Mouse (Mus musculus): Measurements from ENCODE around the gene Mien1. TPM values are rescaled to one million over a fixed set of nuclear protein-coding genes. Genes with fewer than 3 reads are reported as not detected.

Gene Mien1
- polyA plus RNA-seq, 1 experiment from 2014 or later, result 265 TPM

DNA sequence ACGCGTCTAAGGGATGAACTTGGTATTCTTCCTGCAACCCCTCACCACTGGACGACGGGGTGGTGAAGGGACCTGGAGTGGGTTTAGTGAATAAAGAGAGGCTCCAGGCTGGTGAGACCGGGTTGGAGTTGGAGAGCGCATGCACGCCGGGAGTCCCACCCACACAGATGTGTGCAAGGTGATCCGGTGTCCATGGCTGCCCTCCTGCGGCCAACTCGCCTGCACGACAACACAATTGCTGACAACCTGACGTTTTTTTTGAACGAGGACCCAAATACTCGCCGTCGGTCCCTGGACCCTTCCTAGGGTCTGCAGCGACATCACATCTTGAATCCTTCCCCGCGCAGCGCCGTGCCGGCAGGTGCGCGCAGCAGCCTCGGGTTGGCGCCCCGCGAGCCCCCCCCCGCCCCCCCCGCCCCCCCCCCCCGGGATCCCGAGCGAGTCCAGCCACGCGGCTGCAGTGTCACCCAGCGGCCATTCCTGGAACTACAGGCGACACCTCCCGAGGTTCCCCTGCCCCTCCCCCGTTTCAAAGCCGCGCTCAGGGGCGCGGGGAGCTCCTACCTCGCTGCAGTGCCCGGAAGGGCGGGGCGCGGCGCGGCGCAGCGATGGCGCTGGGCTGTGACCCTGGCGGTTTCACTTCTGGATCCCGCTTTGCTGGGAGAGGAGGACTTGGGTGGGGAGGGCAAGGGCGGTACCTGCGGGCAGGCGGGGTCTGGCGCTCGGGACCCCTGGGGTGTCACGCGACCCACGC lies 18.8 kb upstream of the Mien1 start:
- H3K27ac ChIP-seq (replicated peaks), result peak overlapping the region; percentile 78
- ATAC-seq (ENCODE audit: low read depth), result peak; percentile 90
- WGBS, result under 1% methylated on average over 56 of the region's 64 CpGs

DNA sequence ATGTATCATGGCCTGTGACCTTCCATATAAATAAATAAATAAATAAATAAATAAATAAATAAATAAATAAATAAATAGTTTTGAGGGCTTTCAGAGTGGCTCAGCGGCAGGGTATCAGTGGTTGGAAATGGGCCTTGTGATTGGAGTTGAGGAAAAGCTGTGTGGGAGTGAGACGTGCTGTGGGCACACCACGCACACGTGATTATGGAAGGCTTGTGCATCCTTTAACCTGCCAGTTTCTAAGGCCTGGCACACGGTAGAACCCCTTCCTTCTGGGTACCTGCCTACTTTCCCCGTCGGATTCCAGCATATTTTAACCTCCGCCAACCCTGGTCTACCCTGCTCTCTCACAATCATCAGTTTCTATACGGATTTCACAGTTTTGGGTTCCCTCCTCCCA lies 18.2 kb upstream of the Mien1 start:
- peak overlapping the region; percentile 67 for H3K4me2 ChIP-seq
- no peaks in the 10 kb centered on the region for H3K36me3 ChIP-seq
- 34% methylated on average over 9 of the region's 9 CpGs for WGBS
- H3K9me3 ChIP-seq, result no peaks in the 10 kb centered on the region
- H3K4me1 ChIP-seq (replicated peaks), result peaks cover 11% of the 10 kb centered on the region
- H3K4me3 ChIP-seq, result peak overlapping the region; percentile 49
- peak overlapping the region; percentile 71 for H3K9ac ChIP-seq
- H3K27me3 ChIP-seq, result peaks cover 41% of the 10 kb centered on the region
- ATAC-seq (ENCODE audit: low read depth), result peak; percentile 45
- H3K27ac ChIP-seq (replicated peaks), result peak overlapping the region; percentile 78

More for the DNA sequence above, 18.8 kb upstream of the Mien1 start:
- no peaks in the 10 kb centered on the region for H3K36me3 ChIP-seq
- H3K9me3 ChIP-seq, result no peaks in the 10 kb centered on the region
- peak overlapping the region; percentile 49 for H3K4me3 ChIP-seq
- peak overlapping the region; percentile 71 for H3K9ac ChIP-seq
- peaks cover 11% of the 10 kb centered on the region for H3K4me1 ChIP-seq (replicated peaks)
- H3K27me3 ChIP-seq, result peaks cover 45% of the 10 kb centered on the region
- H3K4me2 ChIP-seq, result peak overlapping the region; percentile 67

DNA sequence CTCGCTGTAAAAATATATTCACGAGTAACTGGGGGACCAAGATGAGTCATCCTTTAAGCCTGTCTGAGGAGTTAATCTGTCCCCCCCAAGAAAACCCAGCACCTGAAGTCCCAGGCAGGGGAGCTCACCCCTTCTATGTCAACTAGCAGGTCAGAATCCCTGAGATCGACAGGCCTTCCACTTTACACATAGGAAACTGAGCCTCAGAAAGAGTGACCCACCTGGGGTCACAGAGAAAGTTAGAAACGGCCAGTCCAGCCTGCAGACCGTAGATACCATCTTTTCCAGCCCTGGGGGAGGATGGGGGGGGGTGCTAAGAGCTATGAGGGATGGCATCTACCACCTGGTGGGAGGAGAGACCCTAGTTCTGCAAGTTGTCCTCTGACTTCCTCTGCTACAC lies 17.8 kb upstream of the Mien1 start:
- Histone ChIP-seq H3K27ac (replicated peaks) (no peak overlapping the region), H3K4me2 (peak overlapping the region; percentile 67)
- WGBS, result 85% methylated on average over 5 of the region's 5 CpGs

DNA sequence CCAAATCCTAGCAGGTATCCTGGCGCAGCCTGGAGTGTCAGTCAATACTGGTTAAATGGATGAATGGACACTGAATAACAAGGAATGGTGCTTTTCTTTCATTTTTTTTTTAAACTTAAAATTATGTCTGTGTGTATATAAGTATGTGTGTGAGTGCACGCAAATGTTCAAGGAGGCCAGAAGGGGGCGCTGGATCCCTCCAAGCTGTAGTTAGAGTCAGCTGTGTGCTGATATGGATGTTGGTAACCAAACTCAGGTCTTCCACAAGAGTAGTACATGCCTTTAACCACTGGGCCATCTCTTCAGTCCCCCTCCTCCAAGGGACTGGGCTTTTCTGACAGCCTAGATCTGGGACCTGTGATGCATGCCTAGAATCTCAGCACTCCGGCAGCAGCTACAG lies 16.7 kb upstream of the Mien1 start:
- WGBS, result 82% methylated on average over 4 of the region's 4 CpGs
- Histone ChIP-seq H3K4me1 (replicated peaks) (peaks cover 11% of the 10 kb centered on the region), H3K4me2 (no peak overlapping the region), H3K4me3 (no peak overlapping the region), H3K9me3 (no peaks in the 10 kb centered on the region), H3K36me3 (no peaks in the 10 kb centered on the region), H3K27me3 (peaks cover 28% of the 10 kb centered on the region), H3K9ac (no peak overlapping the region), H3K27ac (replicated peaks) (no peak overlapping the region)
- ATAC-seq (ENCODE audit: low read depth), result no peak

More for the DNA sequence above, 17.8 kb upstream of the Mien1 start:
- H3K9ac ChIP-seq, result no peak overlapping the region
- no peak for ATAC-seq (ENCODE audit: low read depth)
- no peaks in the 10 kb centered on the region for H3K36me3 ChIP-seq
- H3K27me3 ChIP-seq, result peaks cover 37% of the 10 kb centered on the region
- H3K9me3 ChIP-seq, result no peaks in the 10 kb centered on the region
- H3K4me1 ChIP-seq (replicated peaks), result peaks cover 11% of the 10 kb centered on the region
- no peak overlapping the region for H3K4me3 ChIP-seq

DNA sequence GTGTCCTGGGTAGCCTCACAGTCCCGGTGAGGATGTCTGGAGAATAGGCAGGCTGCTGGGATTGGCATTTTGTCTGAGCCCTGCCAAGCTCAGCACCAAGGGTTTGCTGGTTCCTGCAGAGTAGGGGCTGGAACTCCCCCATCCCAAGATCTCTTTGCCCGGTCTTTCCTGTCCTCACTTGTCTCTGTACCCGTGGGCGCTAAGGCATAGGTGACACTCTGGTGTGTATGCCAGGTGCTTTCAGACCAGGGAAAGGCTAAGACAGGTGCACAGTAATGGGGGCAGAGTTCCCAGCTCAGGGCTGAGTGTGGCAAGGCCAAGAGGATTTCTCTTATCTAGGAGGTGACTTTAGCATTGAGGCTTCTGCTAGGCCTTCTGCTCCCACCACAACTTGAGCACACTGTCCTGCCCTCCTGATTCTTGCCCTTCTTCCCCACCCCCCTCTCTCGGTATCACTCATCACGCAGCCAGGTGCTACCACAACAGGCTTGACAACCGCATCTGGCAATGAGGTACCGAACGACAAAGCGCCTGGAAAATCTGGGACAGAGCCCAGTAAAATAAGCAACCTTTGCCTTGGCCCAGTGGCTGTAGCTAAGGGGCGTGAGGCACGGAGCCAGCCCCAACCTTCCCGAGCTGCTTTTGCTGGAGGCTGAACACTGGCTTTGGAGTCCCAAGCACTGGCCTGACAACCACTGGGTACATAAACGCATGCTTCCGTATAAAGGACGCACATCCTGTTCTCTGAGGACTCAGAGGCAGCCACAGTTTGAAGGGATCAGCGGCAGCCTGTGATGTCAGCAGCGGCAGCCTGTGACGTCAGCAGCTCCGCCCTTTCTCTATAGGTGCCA lies 11.4 kb upstream of the Mien1 start:
- Histone ChIP-seq H3K9ac (no peak overlapping the region), H3K27ac (replicated peaks) (no peak overlapping the region), H3K9me3 (no peaks in the 10 kb centered on the region), H3K4me2 (no peak overlapping the region), H3K36me3 (no peaks in the 10 kb centered on the region), H3K27me3 (peaks cover 45% of the 10 kb centered on the region), H3K4me1 (replicated peaks) (peaks cover 14% of the 10 kb centered on the region; the same call in 1 of the 2 replicates), H3K4me3 (no peak overlapping the region)
- ATAC-seq (ENCODE audit: low read depth), result no peak
- WGBS, result 86% methylated on average over 20 of the region's 20 CpGs

DNA sequence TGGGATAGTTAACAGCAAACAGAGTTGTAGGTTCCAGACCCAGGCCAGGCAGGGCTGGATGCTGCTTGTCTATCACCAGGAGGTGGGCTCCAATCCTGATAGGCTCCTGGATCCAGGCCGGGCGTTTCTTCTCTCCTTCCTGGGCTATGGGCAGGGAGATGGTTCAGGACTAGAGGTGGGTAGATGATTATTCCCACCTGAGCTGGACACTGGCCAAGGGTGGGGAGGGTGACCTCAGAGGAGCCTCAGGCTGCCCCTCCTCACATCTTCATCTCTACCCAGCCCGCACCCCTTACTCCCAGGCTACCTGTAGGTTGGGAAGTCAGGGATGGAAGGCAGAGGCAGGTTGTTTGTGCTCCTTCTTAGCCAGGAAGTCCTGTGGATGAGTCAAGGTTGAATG lies 10.6 kb upstream of the Mien1 start:
- no peak for ATAC-seq (ENCODE audit: low read depth)
- H3K27me3 ChIP-seq, result peaks cover 47% of the 10 kb centered on the region
- no peak overlapping the region for H3K27ac ChIP-seq (replicated peaks)
- H3K36me3 ChIP-seq, result no peaks in the 10 kb centered on the region
- no peak overlapping the region for H3K4me3 ChIP-seq
- 82% methylated on average over 3 of the region's 3 CpGs for WGBS
- H3K4me2 ChIP-seq, result no peak overlapping the region
- no peak overlapping the region for H3K9ac ChIP-seq
- no peaks in the 10 kb centered on the region for H3K9me3 ChIP-seq
- peaks cover 14% of the 10 kb centered on the region; the same call in 1 of the 2 replicates for H3K4me1 ChIP-seq (replicated peaks)

DNA sequence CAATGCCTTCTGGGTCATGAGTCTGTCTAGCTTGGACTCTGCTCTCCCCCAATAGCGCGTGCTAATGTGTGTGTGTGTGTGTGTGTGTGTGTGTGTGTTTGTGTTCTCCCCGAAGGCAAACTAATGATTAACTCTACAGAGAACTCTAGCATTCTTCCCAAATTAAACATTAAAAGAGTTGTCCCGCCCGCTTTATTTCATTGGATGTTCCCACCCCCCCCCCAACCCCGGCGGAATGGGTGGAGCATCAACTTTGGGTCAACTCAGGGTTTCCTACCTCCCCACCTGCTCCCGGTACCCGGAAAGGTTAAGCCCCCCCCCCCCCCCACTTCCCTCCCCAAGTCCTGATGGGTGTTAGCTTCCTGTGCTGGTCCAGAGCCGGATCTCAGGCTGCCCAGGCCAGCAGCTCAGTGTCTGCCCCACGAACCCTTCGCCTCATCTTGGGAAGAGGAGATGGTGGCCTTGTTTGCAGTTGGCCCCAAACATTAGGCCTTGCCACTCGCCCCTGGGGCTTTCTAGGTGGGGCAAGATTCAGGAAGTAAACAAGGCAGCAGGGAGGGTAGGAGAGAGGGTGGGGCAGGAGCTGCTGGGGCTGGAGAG lies 9.5 kb upstream of the Mien1 start:
- Histone ChIP-seq H3K4me1 (replicated peaks) (peaks cover 14% of the 10 kb centered on the region; the same call in 1 of the 2 replicates), H3K4me3 (no peak overlapping the region), H3K9ac (no peak overlapping the region), H3K27me3 (peaks cover 47% of the 10 kb centered on the region), H3K4me2 (no peak overlapping the region), H3K36me3 (no peaks in the 10 kb centered on the region), H3K9me3 (no peaks in the 10 kb centered on the region), H3K27ac (replicated peaks) (no peak overlapping the region)
- ATAC-seq (ENCODE audit: low read depth), result no peak
- WGBS, result 34% methylated on average over 13 of the region's 13 CpGs

DNA sequence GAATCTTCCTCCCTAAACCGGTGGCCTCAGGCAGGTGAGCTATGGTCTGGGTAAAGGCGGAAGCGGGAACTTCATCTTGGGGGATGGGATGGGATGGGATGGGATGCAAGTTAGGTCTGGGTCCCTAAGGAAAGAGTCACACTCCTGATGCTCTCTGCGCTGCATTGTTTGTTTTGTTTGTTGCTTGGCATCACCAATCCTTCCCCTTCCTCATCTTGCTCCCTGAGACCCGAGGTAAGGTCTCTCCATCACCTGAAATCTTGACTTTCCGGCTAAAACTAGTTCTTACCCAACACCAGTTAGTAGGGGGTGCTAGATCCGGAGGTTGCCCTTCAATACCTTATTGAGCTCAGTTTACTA lies 8.7 kb upstream of the Mien1 start:
- Histone ChIP-seq H3K4me1 (replicated peaks) (peaks cover 14% of the 10 kb centered on the region; the same call in 1 of the 2 replicates), H3K27me3 (peaks cover 47% of the 10 kb centered on the region), H3K4me3 (no peak overlapping the region), H3K36me3 (no peaks in the 10 kb centered on the region), H3K27ac (replicated peaks) (no peak overlapping the region), H3K4me2 (peak overlapping the region; percentile 8; the same call in 1 of the 2 replicates), H3K9ac (0 out of 2 replicates have a peak overlapping the region, but pooled peaks have one; percentile 18), H3K9me3 (no peaks in the 10 kb centered on the region)
- WGBS, result 25% methylated on average over 7 of the region's 7 CpGs
- no peak for ATAC-seq (ENCODE audit: low read depth)

DNA sequence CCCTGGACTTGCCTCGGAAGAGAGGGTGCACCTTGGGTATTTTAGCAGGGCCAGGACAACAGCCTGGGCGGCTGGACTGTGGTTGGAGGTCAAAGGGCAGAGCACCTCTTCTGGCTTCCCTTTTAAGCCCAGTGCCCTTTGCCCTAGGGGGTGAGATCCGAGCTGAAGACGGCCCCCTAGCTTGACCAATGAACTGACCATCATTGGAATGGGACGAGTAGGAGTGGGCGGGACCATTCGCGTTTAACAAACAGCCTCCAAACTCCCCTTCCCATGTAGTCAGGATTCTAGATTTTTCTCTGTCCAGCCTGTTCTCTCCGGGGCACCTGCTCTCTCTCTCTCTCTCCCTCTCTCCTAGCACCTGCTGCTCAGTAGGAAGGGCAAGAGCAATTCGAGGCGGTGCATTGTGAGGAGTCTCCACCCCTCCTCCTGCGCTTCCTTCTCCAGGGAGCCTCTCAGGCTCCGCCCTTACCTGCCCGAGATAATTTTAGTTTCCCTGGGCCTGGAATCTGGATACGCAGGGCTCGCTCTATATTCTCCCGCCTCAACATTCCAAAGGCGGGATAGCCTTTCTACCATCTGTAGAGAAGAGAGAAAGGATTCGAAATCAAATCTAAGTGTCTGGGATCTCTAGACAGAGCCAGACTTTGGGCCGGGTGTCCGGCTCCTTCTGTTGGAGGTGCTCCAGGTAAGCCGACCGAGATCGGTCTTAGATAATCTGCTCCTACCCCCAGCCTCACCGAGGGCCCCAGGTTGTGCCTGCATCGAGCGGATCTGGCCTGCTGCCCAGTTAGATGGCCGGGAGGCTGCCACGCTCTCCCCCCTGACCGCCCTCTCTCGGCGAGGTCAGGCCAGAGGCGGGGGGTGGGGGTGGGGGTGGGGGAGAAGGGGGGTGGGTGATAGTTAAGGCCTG lies 8.0 kb upstream of the Mien1 start:
- Histone ChIP-seq H3K4me1 (replicated peaks) (peaks cover 14% of the 10 kb centered on the region; the same call in 1 of the 2 replicates), H3K27ac (replicated peaks) (no peak overlapping the region), H3K36me3 (no peaks in the 10 kb centered on the region), H3K4me3 (no peak overlapping the region), H3K9ac (0 out of 2 replicates have a peak overlapping the region, but pooled peaks have one; percentile 18), H3K9me3 (no peaks in the 10 kb centered on the region), H3K4me2 (peak overlapping the region; percentile 8; the same call in 1 of the 2 replicates), H3K27me3 (peaks cover 47% of the 10 kb centered on the region)
- no peak for ATAC-seq (ENCODE audit: low read depth)
- 3% methylated on average over 33 of the region's 33 CpGs for WGBS

DNA sequence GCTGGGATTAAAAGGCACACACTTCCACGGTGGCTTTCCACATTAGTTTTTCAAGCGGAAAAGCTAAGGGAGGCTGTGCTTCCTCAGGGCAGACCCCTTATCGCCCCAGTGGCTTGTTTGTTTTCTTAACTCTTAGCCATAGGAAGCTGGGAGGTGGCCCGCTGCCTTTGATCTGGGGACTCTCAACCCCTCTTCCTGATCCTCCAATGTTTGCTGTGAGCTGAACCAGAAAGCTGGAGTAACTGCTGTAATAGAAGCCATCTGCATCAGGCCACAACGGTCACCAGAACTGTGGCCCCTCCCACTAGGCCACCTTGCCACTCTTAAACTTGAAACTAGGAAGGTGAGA lies 7.4 kb upstream of the Mien1 start, which contains the start of gene Grb7:
TSS of gene Grb7 (plus strand) at position 182 of the 349 bp plus-strand sequence.
- 19% methylated on average over 5 of the region's 5 CpGs for WGBS
- Histone ChIP-seq H3K4me1 (replicated peaks) (peaks cover 14% of the 10 kb centered on the region; the same call in 1 of the 2 replicates), H3K27ac (replicated peaks) (no peak within 1 kb of the TSS), H3K9me3 (no peaks in the 10 kb centered on the region), H3K4me2 (peak within 1 kb of the TSS; percentile 8; the same call in 1 of the 2 replicates), H3K27me3 (peaks cover 47% of the 10 kb centered on the region), H3K36me3 (no peaks in the 10 kb centered on the region), H3K9ac (0 out of 2 replicates have a peak within 1 kb of the TSS, but pooled peaks have one; percentile 18), H3K4me3 (no peak within 1 kb of the TSS)
- no peak for ATAC-seq (ENCODE audit: low read depth)

DNA sequence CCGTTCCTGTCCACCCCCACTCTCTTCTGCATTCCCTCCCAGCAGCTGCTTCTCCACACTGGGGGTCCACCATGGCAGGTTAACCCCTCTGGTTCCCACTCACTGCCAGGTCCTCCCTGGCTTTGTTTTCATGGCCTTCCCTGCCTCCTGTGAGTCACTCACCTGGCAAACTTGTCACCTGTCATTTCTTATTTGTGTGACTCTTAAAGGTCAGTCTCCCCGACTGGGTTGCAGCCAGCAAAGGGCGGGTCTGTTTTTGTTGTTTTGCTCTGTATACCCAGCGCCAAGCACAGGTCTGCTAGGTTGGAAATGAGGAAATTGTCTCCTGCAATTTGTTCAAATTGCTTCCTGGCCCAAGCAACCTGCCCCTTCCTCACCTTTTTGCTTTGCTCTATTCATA lies 6.9 kb upstream of the Mien1 start:
- H3K27ac ChIP-seq (replicated peaks), result no peak overlapping the region
- WGBS, result 74% methylated on average over 4 of the region's 4 CpGs
- no peak overlapping the region for H3K4me2 ChIP-seq
- no peaks in the 10 kb centered on the region for H3K9me3 ChIP-seq
- H3K4me3 ChIP-seq, result no peak overlapping the region
- H3K27me3 ChIP-seq, result peaks cover 47% of the 10 kb centered on the region
- ATAC-seq (ENCODE audit: low read depth), result no peak
- H3K9ac ChIP-seq, result no peak overlapping the region
- no peaks in the 10 kb centered on the region for H3K36me3 ChIP-seq
- peaks cover 14% of the 10 kb centered on the region; the same call in 1 of the 2 replicates for H3K4me1 ChIP-seq (replicated peaks)

Measured in neural tube, embryonic 13.5 days (tissue).